Mouse (Mus musculus): ENCODE measurements around the gene Ptp4a2.

Ptp4a2 gene

DNA sequence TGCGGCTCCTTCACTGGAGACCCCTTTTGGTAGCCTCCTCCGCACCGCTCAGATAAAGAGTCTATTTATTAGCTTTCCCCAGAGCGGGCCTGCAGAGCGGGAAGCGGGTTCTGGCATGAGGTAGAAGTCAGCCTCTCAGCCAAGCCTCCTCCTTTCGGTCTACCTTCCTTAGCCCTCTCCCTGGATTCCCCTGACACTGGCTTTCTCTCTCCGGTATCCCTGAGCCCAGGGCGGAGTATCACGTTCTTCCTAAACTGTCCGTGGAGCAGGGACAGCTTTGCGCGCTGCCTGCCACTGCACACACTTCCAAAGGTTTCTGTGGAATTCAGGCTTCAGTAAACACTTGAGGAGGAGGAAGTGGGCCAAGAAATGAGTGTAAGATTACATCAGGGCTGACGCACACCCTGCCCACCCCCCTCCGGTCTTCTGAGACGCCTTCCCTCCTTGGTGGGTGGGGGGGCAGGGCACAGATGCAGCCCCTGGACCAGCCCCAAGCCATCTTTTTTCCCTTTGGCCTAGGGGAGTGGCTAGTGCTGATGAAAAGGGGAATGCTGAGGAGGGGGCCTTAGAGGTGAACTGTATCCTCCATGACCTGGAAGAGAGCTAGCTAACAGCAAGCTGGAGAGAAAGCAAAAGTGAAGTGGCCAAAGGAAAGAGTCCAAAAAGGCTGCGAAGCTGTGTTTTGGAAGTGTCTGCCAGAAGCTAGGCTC lies 15.7 kb upstream of the Ptp4a2 start:
- CTCF ChIA-PET = interaction anchor here (0.6 kb wide), 1 partner anchor 10 kb away, joined by 3 read pairs; no protein-coding TSS in a partner anchor

DNA sequence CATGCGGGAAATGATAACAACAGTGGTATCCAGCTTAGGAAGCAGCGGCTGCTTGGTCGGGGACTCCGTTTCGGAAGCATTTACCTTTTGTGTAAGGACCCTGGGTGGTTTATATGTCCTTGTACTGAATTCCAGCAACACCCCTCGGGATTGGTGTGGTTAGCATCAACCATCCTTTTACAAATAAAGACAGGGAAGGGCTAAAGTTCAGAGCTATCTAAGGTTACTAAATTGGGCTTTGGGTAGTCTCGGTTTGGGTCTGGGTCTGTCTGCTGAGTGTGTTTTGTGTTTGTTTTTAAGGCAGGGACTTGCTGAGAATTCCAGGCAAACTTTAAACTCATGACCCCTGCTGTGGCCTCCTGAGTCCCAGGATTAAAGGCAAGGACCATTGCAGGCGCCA lies 15.2 kb upstream of the Ptp4a2 start:
- CTCF ChIA-PET = interaction anchor here (0.7 kb wide), 1 partner anchor 48 kb away, joined by 3 read pairs; no protein-coding TSS in a partner anchor

DNA sequence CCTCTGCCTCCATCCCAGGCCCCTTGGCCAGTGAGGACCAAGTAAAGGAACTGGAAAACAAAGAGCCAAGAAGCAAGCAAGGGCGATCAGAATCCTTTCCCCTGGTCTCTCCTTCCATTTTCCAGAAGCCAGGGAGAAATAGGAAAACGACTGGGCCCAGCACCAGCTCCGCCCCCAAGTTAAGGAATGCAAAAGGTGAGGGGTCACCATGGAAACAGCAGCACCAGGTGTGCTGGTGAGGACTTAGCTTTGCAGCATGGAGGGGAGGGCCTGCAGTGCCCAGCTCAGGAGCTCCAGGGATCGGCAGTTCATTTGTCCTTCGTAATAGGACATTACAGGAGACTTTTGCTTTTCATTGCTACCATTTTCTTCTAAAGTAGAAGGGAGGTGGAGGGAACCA lies 13.0 kb upstream of the Ptp4a2 start:
- CTCF ChIA-PET = interaction anchor here (0.6 kb wide), 1 partner anchor 10 kb away, joined by 7 read pairs; no protein-coding TSS in a partner anchor

DNA sequence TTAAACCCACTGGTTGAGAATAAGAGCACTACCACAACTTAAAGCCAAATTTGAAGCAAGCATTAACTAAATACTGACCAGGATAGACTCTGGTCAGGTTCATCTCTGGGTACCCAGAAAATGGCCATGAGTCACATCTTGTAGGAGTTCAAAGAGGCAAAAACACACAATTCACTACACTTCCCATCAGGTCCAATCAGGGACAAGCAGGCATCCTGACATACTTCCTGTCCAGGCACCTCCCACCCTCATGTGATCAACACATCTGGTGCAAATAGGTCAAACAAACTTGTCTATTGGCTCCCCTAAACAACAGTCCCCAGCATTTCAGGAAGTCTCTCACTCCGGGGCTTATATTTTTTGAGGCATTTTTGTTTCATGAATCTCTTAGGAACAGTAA lies 7.7 kb upstream of the Ptp4a2 start:
- CTCF ChIA-PET = interaction anchor here (0.6 kb wide), 1 partner anchor 24 kb away, joined by 3 read pairs; no protein-coding TSS in a partner anchor

DNA sequence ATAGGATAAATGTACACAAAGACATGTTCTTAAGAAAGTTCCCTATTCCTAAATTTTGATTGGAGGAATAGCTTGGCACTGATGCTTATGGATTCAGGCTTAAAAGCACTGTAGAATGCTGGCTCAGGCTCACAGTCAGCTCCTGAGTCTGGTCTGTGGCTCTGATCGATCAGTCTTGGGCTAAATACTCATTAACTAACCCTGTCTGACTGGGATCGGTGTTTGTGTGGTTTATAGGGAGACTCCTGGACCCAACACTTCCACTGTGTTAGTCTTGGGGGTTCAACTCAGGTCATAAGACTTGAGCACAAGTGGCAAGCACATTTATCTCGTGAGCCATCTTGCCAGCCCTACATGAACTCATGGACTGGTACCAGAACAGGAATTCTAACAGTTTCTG lies 6.0 kb upstream of the Ptp4a2 start:
- CTCF ChIA-PET = interaction anchor here (0.7 kb wide), 1 partner anchor 109 kb away, joined by 4 read pairs; no protein-coding TSS in a partner anchor

DNA sequence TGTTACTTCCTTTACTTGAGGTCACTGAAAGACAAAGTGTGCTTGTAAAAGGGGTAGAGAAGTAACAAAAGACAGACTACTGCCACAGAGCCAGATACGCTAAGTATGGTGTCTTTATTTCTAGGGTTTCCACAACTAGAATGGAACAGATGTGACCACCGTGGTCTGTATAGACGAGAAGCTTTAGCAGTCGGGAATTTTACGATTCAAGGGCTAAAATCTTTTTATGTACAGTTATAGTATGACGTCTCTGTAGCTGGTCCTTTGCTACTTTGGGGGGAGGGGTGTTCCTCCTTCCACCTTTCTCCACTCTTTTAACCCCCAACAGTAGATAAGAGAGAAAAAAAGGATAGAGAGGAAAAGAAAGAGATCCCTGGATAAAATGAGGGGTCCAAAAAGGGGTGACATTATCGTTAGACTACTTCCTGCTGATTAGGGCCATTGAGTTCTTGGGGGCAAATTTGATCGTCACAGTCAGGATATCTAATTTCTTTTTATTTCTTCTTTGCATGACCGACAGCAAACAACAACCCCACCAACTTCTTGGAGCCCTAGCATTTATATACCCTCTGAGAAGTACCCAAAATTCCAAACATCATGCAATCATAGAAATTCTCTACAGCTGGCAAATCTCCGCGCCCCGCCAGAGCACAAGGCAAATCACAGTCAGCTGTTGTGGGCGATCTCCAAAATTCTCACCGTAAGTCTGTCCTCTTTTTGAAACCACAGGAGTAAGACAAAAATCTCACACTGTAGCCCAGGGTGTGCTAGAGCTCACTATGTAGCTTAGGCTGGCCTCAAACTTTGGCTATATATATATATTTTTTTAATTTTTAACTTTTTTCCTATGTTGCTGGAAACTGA lies 818 bp downstream of the Ptp4a2 start:
- CTCF ChIA-PET = interaction anchor here (0.7 to 1.1 kb wide), 2 partner anchors 16 to 48 kb away, joined by 3 read pairs; no protein-coding TSS in a partner anchor

DNA sequence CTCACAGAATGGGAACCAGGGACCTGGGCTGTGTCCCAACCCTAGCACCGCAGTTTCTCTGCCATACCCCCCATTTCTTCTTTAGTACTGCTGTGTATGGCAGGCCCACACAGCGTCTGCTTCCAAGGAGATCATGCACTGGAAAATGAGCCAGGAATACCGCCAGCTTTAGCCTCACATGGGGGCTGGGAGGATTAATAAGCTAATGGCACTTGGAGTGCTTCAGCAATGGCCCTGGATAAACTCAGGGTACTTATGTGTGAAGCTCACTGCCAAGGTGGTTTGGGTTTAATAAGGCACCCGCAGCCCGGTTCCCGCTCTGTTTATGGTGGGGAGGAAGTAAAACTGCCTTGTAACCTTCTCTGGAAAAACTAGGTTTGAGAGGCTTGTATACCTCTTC lies 6.6 kb downstream of the Ptp4a2 start:
- CTCF ChIA-PET = no interaction called here

DNA sequence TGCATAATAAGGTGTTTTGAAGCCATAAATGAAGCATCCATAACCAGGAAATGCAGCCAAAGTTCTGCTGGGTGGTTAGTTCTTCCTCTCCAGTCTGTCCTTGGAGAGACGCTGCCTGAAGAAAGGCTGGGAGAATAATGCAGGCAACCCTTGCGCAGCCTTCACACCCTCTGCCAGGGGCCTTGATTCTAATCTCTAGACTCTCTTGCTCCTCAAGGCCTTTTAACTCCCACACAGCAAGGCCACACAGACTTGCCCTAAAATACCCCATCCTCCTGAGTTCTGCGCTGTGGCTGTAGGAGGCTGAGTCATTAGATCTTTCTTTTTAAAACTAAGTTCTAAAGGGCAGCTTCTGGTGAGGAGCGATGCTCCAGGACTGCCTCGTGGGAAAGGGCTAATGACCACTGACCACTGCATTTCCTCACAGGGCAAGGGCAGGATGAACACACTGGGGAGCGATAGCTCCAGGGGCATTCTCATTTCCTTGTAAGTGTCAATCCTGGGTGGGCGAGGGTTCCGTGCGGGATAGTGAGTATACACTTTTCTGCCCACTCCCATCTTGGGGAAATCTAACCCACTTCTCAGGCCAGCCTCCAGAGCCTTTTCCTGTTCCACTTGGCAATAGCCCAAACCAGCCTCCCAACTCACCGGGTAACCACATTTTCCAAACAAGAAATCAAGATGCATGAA lies 7.6 kb downstream of the Ptp4a2 start:
- CTCF ChIA-PET = no interaction called here

DNA sequence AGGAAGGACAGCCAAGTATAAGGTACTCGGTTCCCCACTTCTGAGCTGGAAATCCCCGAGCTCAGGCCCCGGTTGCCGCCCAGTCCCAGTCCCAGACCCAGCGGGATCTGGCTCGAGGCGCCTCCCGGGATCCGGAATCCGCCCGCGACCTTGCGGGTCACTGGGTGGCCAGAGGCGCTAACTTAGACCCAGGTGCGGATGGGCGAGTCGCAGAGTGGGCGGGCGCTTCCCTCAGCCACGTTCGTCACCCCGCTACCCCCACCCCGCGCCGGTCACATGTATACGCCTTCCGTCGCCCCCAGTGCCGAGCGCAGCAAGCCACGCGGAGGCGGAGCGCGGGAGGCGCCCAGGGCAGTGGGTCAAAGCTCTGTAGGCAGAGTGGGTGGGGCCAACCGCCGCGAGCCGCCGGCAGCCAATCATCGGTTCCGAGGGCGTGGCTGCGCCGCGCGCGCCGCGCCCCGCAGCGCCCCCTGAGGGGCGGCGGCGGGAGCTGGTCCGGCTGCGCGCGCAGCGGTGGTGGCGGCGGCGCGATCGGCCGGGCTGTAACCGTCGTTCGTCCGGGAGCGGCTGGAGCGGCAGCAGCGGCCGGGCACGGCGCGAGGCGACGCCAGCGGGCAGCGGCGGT lies 8.8 kb downstream of the Ptp4a2 start:
- CTCF ChIA-PET = interaction anchor here (1.0 kb wide), 1 partner anchor 9 kb away, joined by 3 read pairs; the partner anchor contains the start of gene Ptp4a2

DNA sequence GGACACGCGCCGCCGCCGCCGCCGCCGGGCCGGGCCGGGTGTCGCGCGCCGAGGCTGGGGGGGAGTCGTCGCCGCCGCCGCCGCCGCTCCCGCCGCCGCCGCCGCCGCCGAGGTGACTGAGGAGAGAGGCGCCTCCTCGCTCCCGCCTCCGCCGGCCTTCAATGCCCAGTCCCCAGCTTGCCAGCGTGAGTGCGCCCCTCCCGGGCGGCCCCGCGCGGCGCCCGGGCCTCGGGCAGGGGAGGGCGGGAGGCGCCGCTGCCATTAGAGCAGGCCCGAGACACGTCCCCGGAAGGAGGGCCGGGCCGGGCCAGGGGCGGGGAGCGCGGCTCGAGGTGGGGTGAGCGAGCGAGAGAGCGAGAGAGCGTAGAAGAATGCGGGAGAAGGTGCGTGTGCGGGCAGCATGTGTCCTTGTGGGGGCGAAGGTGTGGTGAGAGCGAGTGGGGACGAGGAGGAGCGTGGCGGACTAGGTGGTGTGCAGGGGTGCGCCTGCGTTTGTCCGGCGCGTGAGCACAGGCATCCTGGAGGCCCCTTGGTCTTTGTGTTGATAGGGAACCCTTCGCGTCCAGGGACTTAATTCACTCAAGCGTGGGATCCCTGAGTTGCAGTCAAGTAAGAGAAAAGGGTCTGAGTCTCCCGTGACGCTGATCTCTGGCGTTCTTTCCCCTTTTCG lies 9.5 kb downstream of the Ptp4a2 start:
- CTCF ChIA-PET = interaction anchor here (0.7 to 1.1 kb wide), 3 partner anchors 10 to 32 kb away, joined by 3 read pairs; partner anchors contain the start of gene Ptp4a2

DNA sequence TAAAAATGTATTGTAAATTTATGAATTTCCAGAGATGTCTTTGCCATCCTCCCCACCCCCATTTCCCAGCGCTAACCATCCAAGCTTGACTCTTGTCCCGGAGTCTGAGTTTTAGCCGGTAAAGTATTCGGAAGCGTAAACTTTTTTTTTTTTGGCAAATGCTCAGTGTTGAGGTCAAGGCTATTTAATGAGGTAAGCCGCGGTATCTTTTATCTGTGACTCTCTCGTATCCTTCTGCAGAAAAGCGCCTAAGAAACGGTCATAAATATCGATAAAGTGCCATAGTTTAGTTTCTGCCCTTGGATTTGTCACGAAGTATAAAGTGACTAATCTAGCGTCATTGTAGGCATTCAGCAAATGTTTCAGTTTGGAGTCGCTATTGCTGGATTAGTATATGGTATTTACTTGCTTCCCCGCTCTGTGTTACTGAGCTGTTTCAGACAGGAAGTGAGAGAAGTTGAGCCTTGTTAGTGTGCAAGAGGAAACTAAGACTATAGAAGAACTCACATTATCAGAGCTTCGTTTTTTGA lies 10.1 kb downstream of the Ptp4a2 start:
- CTCF ChIA-PET = interaction anchor here (0.6 to 1.1 kb wide), 3 partner anchors 13 to 33 kb away, joined by 3 read pairs; no protein-coding TSS in a partner anchor

DNA sequence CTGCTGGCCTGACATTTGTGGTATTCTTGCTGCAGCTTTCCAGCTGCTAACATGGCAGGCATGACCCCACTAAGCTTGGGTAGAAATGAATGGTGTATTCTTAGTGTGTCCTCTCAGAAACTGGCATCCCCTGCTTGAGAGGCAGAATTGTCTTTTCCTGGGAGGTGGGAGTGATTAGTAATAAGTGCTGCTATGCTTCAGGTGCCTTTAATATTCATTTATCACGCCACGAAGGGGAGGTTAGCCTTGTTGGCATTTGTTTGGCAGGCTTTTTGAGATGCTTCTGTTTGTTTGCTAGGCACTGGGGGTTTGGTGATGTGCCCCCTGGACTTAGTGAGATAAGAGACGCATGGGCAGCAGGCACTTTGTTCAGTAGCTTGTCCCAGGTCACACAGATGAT lies 11.3 kb downstream of the Ptp4a2 start:
- CTCF ChIA-PET = interaction anchor here (0.6 to 1.0 kb wide), 5 partner anchors 31 to 1071 kb away, joined by 3 to 5 read pairs (median 4); no protein-coding TSS in a partner anchor

DNA sequence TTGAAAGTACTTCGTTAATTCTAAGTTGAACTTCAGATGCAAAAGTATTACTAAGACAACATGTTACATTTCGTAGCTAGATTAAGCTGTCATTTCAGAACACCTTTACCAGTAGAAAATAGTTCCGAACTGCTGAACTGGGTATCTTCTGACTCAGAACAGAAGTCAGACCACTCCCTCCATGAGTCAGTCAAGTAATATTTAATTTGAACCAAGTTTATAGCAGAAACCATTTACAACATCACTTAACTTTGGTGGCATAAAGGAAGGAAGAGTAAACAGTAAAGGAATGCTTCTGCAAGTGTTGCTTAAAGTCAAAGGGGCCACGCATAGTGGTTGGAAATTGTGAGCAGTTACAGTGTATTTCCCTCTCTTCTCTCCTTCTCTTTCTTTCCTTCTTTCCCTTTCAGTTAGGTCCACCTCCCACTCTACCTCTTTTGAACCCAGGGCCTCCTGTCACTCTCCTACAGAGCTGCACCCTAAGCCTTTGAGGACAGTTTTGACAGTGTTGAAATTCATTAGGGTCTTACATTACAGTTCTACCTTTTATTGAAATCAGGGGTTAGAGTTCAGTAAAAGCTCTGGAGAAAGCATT lies 12.3 kb downstream of the Ptp4a2 start:
- CTCF ChIA-PET = interaction anchor here (0.5 kb wide), 1 partner anchor 31 kb away, joined by 3 read pairs; no protein-coding TSS in a partner anchor

DNA sequence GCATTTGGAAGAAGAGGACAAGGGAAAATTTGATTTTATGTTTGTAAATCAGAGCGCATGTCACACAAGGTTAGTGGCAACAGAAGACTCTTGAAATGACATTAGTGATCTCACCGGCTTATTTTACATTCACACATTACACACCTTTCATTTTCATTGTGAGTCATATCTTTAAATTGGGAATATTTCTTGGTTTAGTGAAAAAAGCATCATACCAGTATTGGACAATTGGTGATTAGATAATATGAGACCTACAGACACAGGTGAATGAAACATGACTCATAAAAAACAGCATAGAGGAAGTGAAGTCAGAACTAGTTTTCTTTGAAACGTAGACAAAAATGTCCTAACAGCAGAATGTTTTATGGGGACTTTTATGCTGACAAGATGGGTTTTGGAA lies 16.6 kb downstream of the Ptp4a2 start:
- CTCF ChIA-PET = interaction anchor here (0.6 to 0.7 kb wide), 2 partner anchors 24 to 38 kb away, joined by 3 to 8 read pairs; no protein-coding TSS in a partner anchor

DNA sequence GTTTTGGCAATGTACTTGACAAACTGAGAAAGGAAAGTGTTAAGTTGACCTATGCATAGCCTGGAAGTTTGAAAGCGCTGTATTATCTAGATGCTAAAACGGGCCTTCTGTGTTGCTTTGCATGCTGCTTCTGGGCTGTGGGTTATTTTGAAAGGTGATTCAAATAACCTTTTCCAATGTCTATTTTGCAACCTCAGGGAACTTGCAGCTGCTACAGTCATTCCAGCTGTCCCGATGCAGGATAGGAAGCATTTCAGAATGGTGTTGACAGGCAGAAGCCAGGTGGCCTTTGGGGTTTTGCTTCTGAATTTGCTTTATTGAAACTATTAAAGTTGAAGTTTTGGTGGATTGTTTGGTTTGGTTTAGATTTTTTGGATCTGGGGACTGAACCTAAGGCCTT lies 17.1 kb downstream of the Ptp4a2 start:
- CTCF ChIA-PET = interaction anchor here (0.6 to 1.2 kb wide), 3 partner anchors 16 to 40 kb away, joined by 3 to 4 read pairs (median 3); no protein-coding TSS in a partner anchor

DNA sequence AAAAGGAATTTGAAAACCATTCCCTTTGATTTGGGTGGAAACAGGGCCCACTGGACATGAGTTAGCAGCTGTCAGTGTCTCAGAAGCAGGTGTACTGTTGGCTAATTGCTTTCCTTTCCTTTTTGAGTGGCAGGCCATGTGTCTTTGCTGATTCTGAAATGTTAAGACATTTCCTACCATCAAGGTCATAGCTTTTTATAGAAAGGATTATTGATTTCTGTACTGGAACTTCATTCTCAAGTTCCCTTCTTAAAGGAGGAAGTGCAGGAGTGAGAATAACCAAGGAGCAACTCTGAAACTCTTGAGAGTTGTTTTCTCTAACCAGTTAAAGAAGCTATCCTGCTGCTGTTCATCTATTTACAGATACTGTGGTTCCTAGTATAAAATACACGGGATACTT lies 18.8 kb downstream of the Ptp4a2 start:
- CTCF ChIA-PET = interaction anchor here (1.0 kb wide), 1 partner anchor 89 kb away, joined by 4 read pairs; no protein-coding TSS in a partner anchor

DNA sequence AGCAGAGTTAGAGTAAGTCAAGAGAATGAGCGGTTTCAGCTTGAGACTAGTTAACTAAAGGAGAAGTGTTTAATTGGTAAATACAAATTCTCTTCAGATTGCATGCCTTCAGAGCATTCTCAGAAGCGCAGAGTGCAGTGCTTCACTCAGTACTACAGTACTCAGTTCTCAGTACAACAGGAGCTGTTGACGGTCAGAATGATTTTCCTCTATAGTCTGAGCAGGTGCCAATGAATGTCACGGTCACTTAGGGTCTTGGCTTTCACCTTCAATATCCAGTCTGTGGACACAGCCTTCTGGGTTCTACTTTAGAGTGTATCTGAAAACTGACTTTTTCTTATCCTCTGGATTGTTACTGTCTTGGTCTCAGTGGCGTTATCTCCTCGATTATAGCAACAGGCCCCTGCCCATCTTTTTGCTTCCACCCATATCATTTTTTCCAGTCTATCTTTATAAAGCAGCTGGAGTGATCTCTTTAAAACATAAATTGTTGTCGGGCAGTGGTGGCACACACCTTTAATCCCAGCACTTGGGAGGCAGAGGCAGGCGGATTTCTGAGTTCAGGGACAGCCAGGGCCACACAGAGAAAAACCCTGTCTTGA lies 19.4 kb downstream of the Ptp4a2 start:
- CTCF ChIA-PET = interaction anchor here (1.0 kb wide), 1 partner anchor 89 kb away, joined by 4 read pairs; no protein-coding TSS in a partner anchor

DNA sequence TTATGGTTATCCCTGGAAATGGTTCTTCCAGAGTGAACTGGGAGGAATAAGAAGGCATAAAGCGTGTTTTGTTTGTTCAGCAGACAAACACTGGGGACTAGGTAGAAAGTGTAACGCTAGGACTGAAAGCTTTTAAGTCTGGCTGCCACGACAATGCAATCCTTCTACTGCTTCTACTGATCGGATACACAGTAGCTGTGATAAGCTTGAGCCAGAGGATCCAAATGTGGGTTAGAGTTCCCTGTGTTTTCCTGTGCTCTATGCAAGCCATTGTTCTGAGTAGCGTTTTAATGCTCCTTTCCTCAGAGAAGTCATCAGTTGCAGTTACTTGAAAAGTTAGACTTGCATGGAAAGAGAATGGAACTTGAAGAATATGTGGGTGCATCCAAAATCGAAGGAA lies 23.6 kb downstream of the Ptp4a2 start:
- CTCF ChIA-PET = no interaction called here

DNA sequence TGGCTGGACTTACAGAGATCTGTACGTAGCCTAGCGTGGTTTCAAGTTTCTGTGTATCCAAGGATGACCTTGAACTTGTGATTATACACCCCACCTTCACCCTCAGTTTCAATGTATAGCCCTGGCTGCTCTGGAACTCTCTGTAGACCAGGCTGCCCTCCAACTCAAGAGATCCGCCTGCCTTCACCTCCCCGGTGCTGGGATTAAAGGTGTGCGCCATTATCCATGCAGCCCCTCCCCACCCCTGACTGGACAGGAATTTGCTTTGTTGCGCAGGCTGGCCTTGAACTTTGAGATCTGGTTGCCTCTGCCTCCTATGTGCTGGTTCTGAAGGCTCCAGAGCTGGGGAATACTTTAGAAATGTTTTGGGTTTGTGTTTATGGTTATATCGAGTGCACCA lies 24.3 kb downstream of the Ptp4a2 start:
- CTCF ChIA-PET = interaction anchor here (0.6 kb wide), 1 partner anchor 21 kb away, joined by 3 read pairs; no protein-coding TSS in a partner anchor
